Mouse (Mus musculus): ENCODE results near the gene Gm12117. TPM values are rescaled to one million over a fixed set of nuclear protein-coding genes. Genes with fewer than 3 reads are reported as not detected.

Gene Gm12117
- total RNA-seq, 1 experiment: 3.3 TPM

DNA sequence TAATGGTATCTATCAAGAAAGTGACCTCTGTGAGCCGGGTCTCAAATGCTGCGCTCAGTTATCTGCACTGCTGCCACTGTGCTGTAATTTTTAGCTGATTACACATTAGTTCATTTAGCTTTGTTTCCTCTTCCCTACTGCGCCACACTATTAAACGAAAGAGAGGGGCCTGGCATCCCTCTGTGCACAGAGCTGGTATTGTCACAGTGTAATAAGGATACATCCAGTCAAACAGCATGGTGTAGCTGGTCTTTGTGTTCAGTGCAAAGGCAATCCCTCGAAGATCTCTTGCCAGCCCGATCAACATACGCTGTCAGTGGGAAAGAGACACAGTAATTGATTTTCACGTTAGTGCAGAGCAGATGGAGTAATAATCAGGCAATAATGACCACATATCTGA, 20.6 kb upstream of the Gm12117 start:
- Histone ChIP-seq H3K9me3 (ENCODE audit: control insufficient read depth, insufficient read depth, low read depth, low read length) (no peaks in the 10 kb centered on the region), H3K36me3 (ENCODE audit: control insufficient read depth, insufficient read depth, low read length, poor library complexity, severe bottlenecking) (peaks cover 2% of the 10 kb centered on the region)
- in situ Hi-C loops (cut with MboI; ENCODE audit: low sequenced_read_pairs in 2 of 2, unreplicated experiment in 2 of 2): no loop called here

DNA sequence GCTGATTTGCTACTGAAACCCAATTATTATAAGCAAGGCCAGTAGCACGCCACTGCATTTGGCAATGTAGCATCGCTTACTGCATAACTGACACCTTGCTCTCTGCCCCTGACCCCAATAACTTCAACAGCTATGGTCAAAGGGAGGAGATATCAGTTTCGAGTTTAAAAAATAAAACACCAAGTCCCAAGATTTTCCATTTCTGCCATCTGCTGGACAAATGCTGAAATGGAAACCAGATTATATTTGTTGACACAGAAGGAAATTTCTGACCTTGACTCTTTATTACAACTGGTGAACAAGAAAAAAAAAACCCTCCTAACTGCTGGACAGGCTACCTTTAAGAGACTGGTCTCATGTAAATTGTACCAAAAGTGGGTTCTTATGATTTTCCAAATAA, 18.9 kb upstream of the Gm12117 start:
- in situ Hi-C loops (cut with MboI; ENCODE audit: low sequenced_read_pairs in 2 of 2, unreplicated experiment in 2 of 2): no loop called here
- no peak for TF ChIP-seq ZNF384 (IDR thresholded peaks at IDR 0.05; ENCODE audit: low read depth, low read length)
- no peak for TF ChIP-seq ZC3H11A (IDR thresholded peaks at IDR 0.05; ENCODE audit: borderline replicate concordance, low read depth, low read length)
- TF ChIP-seq HCFC1 (IDR thresholded peaks at IDR 0.05; ENCODE audit: borderline replicate concordance, insufficient read depth, low read length): no peak
- no peak for TF ChIP-seq CHD2 (IDR thresholded peaks at IDR 0.05; ENCODE audit: low read depth, low read length)
- TF ChIP-seq MAFK (IDR thresholded peaks at IDR 0.05; ENCODE audit: insufficient read depth, low read depth, low read length): no peak
- DNase-seq (ENCODE audit: low read depth, low spot score): no peak
- Histone ChIP-seq H3K27ac (ENCODE audit: insufficient read depth, low read depth, low read length, poor library complexity, severe bottlenecking) (no peak overlapping the region), H3K4me3 (ENCODE audit: insufficient read depth in 1 of 2, low read depth in 1 of 2, low read length in 2 of 2, poor library complexity in 1 of 2, severe bottlenecking in 1 of 2) (no peak overlapping the region), H3K9ac (ENCODE audit: insufficient read depth, low read depth, low read length, poor library complexity, severe bottlenecking) (no peak overlapping the region), H3K36me3 (ENCODE audit: control insufficient read depth, insufficient read depth, low read length, poor library complexity, severe bottlenecking) (peaks cover 3% of the 10 kb centered on the region), H3K9me3 (ENCODE audit: control insufficient read depth, insufficient read depth, low read depth, low read length) (no peaks in the 10 kb centered on the region), H3K4me1 (ENCODE audit: control insufficient read depth in 2 of 2, insufficient read depth in 2 of 2, low read length in 2 of 2, poor library complexity in 1 of 2) (no peaks in the 10 kb centered on the region)

More for the DNA sequence above, 20.6 kb upstream of the Gm12117 start:
- Histone ChIP-seq H3K4me1 (ENCODE audit: control insufficient read depth in 2 of 2, insufficient read depth in 2 of 2, low read length in 2 of 2, poor library complexity in 1 of 2) (no peaks in the 10 kb centered on the region), H3K9ac (ENCODE audit: insufficient read depth, low read depth, low read length, poor library complexity, severe bottlenecking) (no peak overlapping the region), H3K4me3 (ENCODE audit: insufficient read depth in 1 of 2, low read depth in 1 of 2, low read length in 2 of 2, poor library complexity in 1 of 2, severe bottlenecking in 1 of 2) (no peak overlapping the region), H3K27ac (ENCODE audit: insufficient read depth, low read depth, low read length, poor library complexity, severe bottlenecking) (no peak overlapping the region)
- DNase-seq (ENCODE audit: low read depth, low spot score): no peak
- TF ChIP-seq HCFC1 (IDR thresholded peaks at IDR 0.05; ENCODE audit: borderline replicate concordance, insufficient read depth, low read length) (no peak), CHD2 (IDR thresholded peaks at IDR 0.05; ENCODE audit: low read depth, low read length) (no peak), MAFK (IDR thresholded peaks at IDR 0.05; ENCODE audit: insufficient read depth, low read depth, low read length) (no peak), ZC3H11A (IDR thresholded peaks at IDR 0.05; ENCODE audit: borderline replicate concordance, low read depth, low read length) (no peak), ZNF384 (IDR thresholded peaks at IDR 0.05; ENCODE audit: low read depth, low read length) (no peak)

- no peaks in the 10 kb centered on the region for H3K9me3 ChIP-seq (ENCODE audit: control insufficient read depth, insufficient read depth, low read depth, low read length)
- peaks cover 3% of the 10 kb centered on the region for H3K36me3 ChIP-seq (ENCODE audit: control insufficient read depth, insufficient read depth, low read length, poor library complexity, severe bottlenecking)
- no peak for DNase-seq (ENCODE audit: low read depth, low spot score)
- no peak overlapping the region for H3K27ac ChIP-seq (ENCODE audit: insufficient read depth, low read depth, low read length, poor library complexity, severe bottlenecking)
- no peak overlapping the region for H3K9ac ChIP-seq (ENCODE audit: insufficient read depth, low read depth, low read length, poor library complexity, severe bottlenecking)
- in situ Hi-C loops (cut with MboI; ENCODE audit: low sequenced_read_pairs in 2 of 2, unreplicated experiment in 2 of 2): no loop called here
- no peak overlapping the region for H3K4me3 ChIP-seq (ENCODE audit: insufficient read depth in 1 of 2, low read depth in 1 of 2, low read length in 2 of 2, poor library complexity in 1 of 2, severe bottlenecking in 1 of 2)
- no peaks in the 10 kb centered on the region for H3K4me1 ChIP-seq (ENCODE audit: control insufficient read depth in 2 of 2, insufficient read depth in 2 of 2, low read length in 2 of 2, poor library complexity in 1 of 2)
- no peak for TF ChIP-seq ZC3H11A (IDR thresholded peaks at IDR 0.05; ENCODE audit: borderline replicate concordance, low read depth, low read length)
- no peak for TF ChIP-seq ZNF384 (IDR thresholded peaks at IDR 0.05; ENCODE audit: low read depth, low read length)
Measured at GRCm38 (mm10) chr11:33294063-33294462, 17.5 kb upstream of the Gm12117 start.

- Histone ChIP-seq H3K27ac (ENCODE audit: insufficient read depth, low read depth, low read length, poor library complexity, severe bottlenecking) (no peak overlapping the region), H3K9ac (ENCODE audit: insufficient read depth, low read depth, low read length, poor library complexity, severe bottlenecking) (no peak overlapping the region), H3K4me1 (ENCODE audit: control insufficient read depth in 2 of 2, insufficient read depth in 2 of 2, low read length in 2 of 2, poor library complexity in 1 of 2) (no peaks in the 10 kb centered on the region), H3K9me3 (ENCODE audit: control insufficient read depth, insufficient read depth, low read depth, low read length) (no peaks in the 10 kb centered on the region), H3K36me3 (ENCODE audit: control insufficient read depth, insufficient read depth, low read length, poor library complexity, severe bottlenecking) (peaks cover 16% of the 10 kb centered on the region), H3K4me3 (ENCODE audit: insufficient read depth in 1 of 2, low read depth in 1 of 2, low read length in 2 of 2, poor library complexity in 1 of 2, severe bottlenecking in 1 of 2) (no peak overlapping the region)
- TF ChIP-seq CHD2 (IDR thresholded peaks at IDR 0.05; ENCODE audit: low read depth, low read length): no peak
- TF ChIP-seq ZC3H11A (IDR thresholded peaks at IDR 0.05; ENCODE audit: borderline replicate concordance, low read depth, low read length): no peak
- no peak for TF ChIP-seq HCFC1 (IDR thresholded peaks at IDR 0.05; ENCODE audit: borderline replicate concordance, insufficient read depth, low read length)
- no peak for TF ChIP-seq MAFK (IDR thresholded peaks at IDR 0.05; ENCODE audit: insufficient read depth, low read depth, low read length)
- TF ChIP-seq ZNF384 (IDR thresholded peaks at IDR 0.05; ENCODE audit: low read depth, low read length): no peak
- DNase-seq (ENCODE audit: low read depth, low spot score): no peak
- in situ Hi-C loops (cut with MboI; ENCODE audit: low sequenced_read_pairs in 2 of 2, unreplicated experiment in 2 of 2): no loop called here
Measured at GRCm38 (mm10) chr11:33278571-33278970, 2.0 kb upstream of the Gm12117 start.

DNA sequence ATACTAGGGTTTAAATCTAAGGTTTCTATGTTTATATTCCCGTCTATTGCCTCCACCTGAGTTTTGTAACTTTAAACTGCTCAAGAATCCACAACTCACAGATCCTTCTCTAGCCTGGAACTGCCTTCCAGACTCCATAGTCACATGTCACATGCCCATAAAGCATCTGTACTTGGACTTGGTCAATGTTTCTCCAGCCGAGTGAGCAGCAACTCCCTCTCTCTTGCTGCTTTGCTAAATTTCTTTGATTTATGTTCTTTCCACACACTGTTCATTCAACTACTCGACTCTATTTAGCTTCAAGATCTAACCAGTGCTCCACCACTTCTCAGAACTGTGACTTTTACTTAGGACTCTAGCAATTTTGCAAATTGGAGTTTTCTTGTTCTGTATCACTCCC, 1.7 kb downstream of the Gm12117 start:
- no peak for DNase-seq (ENCODE audit: low read depth, low spot score)
- in situ Hi-C loops (cut with MboI; ENCODE audit: low sequenced_read_pairs in 2 of 2, unreplicated experiment in 2 of 2): no loop called here
- H3K36me3 ChIP-seq (ENCODE audit: control insufficient read depth, insufficient read depth, low read length, poor library complexity, severe bottlenecking): peaks cover 15% of the 10 kb centered on the region
- no peaks in the 10 kb centered on the region for H3K4me1 ChIP-seq (ENCODE audit: control insufficient read depth in 2 of 2, insufficient read depth in 2 of 2, low read length in 2 of 2, poor library complexity in 1 of 2)
- no peaks in the 10 kb centered on the region for H3K9me3 ChIP-seq (ENCODE audit: control insufficient read depth, insufficient read depth, low read depth, low read length)
- TF ChIP-seq CHD2 (IDR thresholded peaks at IDR 0.05; ENCODE audit: low read depth, low read length): no peak
- no peak for TF ChIP-seq MAFK (IDR thresholded peaks at IDR 0.05; ENCODE audit: insufficient read depth, low read depth, low read length)
- TF ChIP-seq ZNF384 (IDR thresholded peaks at IDR 0.05; ENCODE audit: low read depth, low read length): no peak
- no peak for TF ChIP-seq HCFC1 (IDR thresholded peaks at IDR 0.05; ENCODE audit: borderline replicate concordance, insufficient read depth, low read length)
- no peak for TF ChIP-seq ZC3H11A (IDR thresholded peaks at IDR 0.05; ENCODE audit: borderline replicate concordance, low read depth, low read length)
- no peak overlapping the region for H3K27ac ChIP-seq (ENCODE audit: insufficient read depth, low read depth, low read length, poor library complexity, severe bottlenecking)
- H3K9ac ChIP-seq (ENCODE audit: insufficient read depth, low read depth, low read length, poor library complexity, severe bottlenecking): no peak overlapping the region
- no peak overlapping the region for H3K4me3 ChIP-seq (ENCODE audit: insufficient read depth in 1 of 2, low read depth in 1 of 2, low read length in 2 of 2, poor library complexity in 1 of 2, severe bottlenecking in 1 of 2)
